Mouse (Mus musculus): Measurements from ENCODE around the gene Olfr101.

DNA sequence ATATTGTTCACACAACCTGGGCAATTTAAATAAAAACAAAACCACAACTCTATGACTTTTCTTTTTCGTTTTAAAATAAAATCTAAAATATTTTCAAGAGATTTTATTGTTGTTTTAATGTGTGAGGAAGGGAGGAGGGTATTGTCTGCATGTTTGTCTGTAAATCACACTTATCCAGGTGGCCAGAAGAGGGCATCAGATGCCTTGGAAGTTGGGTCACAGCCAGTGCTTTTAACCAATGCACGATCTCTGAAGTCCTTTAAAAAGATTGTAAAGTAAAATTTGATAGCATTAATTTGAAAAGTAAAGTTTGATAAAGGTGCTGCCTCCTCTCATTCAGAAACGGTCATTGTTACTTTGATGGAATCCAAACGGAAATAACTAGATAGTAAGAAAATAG, 4.4 kb upstream of the Olfr101 start:
- TF ChIP-seq CTCF (IDR thresholded peaks at IDR 0.05; ENCODE audit: control insufficient read depth, insufficient read depth, insufficient replicate concordance, low read depth, low read length) = no peak
- TF ChIP-seq POLR2A (IDR thresholded peaks at IDR 0.05; ENCODE audit: control insufficient read depth, low read depth, low read length) = no peak
